Mouse (Mus musculus) spleen, postnatal 4 days (tissue): Measurements from ENCODE around the gene Fance.

ENCODE experiments used
- DNase-seq, 2 experiments: peaks; one replicate each; pipeline ENCODE4 v3.0.0; 2022; ENCODE audit warnings: low spot score in 2 of 2

The Fance gene

GRCm38 (mm10) chr17:28313212-28313879 is at the start of gene Fance:
Fance (plus strand) TSS chr17:28313519.
- DNase-seq = peak; percentile 97

DNA sequence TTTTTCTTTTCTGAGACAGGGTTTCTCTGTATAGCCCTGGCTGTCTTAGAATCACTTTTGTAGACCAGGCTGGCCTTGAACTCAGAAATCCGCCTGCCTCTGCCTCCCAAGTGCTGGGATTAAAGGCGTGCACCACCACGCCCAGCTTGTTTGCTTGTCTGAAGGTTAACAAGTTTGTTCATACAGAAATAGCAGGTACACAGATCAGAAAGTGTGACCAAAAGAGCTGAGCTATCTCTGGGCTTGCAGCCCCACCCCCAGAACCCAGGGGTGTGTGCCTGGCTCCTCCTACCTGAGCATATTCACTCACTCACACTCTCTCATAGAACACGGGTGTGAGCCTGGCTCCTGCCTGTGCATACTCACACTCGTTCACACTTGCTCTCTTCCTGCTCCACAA is 46.1 kb upstream of the Fance start:
- no peak for DNase-seq

- no peak for DNase-seq
These were observed 43.2 kb upstream of the Fance start for GRCm38 (mm10) chr17:28270165-28270564.

DNA sequence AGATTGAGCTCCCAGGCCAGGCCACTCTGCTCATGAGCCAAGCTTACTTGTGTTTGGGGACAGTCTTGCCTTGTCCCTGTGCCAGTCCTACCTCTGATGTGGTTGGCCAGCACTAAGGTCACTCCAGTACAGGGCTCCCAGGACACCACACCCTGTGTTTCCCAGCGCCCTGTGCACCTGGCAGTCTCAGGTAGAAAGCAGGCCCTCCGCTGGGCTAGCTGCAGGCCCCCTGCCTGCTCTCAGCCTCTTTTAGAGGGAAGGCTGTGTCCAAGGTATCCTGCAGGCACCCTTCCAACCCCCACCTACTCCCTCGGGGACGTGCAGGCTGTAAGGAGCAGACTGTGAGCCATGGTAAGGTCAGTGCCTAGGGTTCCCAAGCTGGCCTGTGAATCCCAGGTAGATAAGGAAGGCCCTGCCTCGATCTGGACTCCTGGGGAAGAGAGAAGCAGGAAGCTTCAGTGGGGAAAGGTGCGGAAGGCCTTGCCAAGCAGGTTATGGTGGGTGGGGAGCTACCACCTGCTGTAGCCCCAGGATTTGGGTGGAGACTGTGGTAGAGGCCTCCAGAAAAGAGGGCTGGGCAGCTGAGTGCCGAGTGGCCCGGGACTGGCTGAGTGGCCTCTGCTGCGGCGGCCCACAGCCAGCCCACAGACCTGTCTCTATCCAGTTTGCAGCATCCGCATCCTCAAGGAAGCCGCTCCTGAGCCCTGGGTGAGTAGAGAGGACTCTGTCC is 41.6 kb upstream of the Fance start:
- no peak for DNase-seq

- no peak for DNase-seq
These were observed 41.0 kb upstream of the Fance start for GRCm38 (mm10) chr17:28272281-28272680.

DNA sequence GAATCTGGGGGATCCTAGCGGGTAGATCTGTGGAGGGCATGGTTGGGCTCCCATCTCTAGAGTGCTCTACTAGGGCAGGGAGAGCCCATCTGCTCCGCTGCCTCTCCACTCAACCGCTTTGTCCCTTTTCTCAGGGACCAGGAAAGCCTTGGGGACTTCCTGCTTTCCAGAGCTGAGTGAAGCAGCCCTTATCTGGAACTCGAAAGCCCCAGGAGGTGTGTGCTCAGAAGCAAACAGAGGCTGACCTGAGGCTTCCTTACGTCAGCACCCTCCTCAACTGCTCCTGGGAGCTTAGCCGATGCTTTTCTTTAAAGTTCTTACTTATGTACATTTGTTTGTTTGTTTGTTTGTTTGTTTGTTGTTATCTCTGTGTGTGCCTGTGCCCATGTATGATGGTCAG is 40.5 kb upstream of the Fance start:
- no peak for DNase-seq

GRCm38 (mm10) chr17:28274739-28275138 is 38.6 kb upstream of the Fance start:
- DNase-seq = no peak

GRCm38 (mm10) chr17:28277226-28277625 is 36.1 kb upstream of the Fance start:
- DNase-seq = no peak

GRCm38 (mm10) chr17:28277721-28278120 is 35.6 kb upstream of the Fance start:
- DNase-seq = no peak

DNA sequence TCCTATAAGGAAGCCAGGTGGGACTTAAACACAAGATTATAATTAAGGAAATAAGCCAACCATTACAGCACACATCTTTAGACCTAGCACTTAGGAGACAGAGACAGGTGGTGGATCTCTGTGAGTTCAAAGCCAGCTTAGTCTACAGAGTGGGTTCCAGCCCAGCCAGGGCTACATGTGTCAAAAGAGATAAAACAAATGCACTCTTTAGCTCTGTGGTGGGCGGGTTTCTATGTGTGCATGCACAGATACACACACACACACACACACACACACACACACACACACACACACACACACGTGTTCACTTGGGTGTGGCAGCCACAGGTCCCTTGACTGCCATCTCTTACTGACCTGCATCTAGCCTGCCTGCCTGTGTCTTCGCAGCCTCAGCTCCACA is 35.2 kb upstream of the Fance start:
- no peak for DNase-seq

GRCm38 (mm10) chr17:28279236-28279635 is 34.1 kb upstream of the Fance start:
- DNase-seq = no peak

DNA sequence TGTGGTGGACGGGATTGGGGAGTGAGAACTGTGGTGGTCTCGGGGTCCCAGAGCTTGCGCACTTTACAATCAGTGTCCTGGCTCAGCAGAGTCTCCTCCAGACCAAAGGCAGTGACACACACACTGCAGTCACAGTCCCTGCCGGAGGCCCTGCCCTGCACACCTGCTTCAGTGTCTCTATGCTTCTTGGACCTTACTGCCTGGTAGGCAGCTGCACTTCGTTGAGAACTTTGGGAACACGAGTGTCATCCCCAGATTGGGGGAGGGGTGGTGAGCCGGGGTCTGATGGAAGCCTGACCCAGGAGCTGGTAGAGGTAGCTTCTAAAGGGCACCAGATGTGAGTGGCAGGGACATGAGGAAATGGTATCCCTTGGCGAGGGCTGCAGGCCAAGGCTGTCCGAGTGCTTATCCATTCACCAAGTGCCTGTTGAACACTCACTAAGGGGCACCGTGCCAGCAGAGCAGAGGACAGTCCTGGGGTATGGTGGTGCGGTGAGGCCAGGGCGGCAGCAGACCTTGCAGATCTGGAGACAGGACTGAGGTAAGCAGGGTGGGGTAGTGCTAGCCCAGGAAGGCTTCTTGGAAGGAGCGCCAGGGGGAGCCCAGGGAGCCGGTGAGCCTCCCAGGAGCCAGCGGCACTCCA is 33.4 kb upstream of the Fance start:
- DNase-seq = no peak

- no peak for DNase-seq
These were observed 32.9 kb upstream of the Fance start for GRCm38 (mm10) chr17:28280423-28280800.

- no peak for DNase-seq
These were observed 32.4 kb upstream of the Fance start for GRCm38 (mm10) chr17:28280831-28281377.

- DNase-seq = no peak
These were observed 31.4 kb upstream of the Fance start for GRCm38 (mm10) chr17:28281866-28282441.

DNA sequence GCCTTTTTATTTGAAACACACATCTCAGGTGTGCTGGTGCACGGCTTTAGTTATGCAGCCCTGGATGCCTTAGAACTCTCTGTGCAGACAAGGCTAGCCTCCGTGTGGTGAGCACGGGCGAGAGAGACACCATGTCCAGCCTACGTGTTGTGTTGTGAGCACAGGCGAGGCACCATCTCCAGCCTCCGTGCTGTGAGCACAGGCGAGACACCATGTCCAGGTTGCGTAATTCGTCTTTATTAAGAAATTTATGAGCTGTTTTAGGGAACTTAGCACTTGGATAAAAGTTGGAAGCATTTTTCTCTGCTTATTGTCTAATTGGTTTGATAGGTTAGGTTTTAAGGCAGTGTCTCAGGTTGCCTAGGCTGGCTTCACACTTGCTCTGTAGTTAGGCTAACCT is 30.1 kb upstream of the Fance start:
- no peak for DNase-seq

DNA sequence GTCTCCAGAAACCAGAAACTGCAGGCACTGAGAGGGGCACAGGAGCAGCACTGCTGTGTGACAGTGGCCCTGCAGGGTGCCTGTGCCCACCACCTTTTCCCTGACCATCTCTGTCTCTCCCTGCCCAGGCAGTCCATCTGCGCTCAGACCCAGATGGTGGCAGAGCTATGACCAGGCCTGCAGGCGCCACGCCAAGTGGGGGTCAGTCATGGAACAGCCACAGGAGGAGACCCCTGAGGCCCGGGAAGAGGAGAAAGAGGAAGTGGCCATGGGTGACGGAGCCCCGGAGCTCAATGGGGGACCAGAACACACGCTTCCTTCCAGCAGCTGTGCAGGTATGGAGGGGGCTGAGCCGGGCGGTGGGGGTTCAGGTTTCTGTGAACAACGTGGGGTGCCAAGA is 27.2 kb upstream of the Fance start:
- no peak for DNase-seq

GRCm38 (mm10) chr17:28286964-28287363 is 26.4 kb upstream of the Fance start:
- DNase-seq = no peak

- no peak for DNase-seq
These were observed 25.7 kb upstream of the Fance start for GRCm38 (mm10) chr17:28287578-28287977.

- DNase-seq = no peak
These were observed 25.3 kb upstream of the Fance start for GRCm38 (mm10) chr17:28287980-28288379.

GRCm38 (mm10) chr17:28290262-28290661 is 23.1 kb upstream of the Fance start:
- no peak for DNase-seq

DNA sequence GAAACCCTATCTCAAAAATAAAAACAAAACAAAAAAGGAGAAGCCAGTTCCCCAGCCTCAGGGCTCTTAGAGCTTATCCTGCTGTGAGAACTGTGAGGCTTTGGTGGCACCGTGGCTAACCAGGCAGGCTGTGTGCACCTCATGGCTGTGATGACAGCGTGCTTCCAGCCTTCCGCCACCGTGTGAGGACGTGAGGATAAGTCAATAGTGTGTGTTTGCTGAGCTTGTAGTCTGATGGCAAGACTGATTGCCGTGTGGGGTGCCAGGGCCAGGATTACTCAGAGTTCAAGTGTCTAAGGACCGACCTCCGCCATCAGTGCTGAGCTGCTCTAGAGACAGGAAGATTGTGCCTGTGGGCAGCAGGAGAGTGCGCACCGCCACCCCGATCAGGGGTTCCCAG is 22.6 kb upstream of the Fance start:
- no peak for DNase-seq
